Mouse (Mus musculus) embryo, embryonic 10.5 days (tissue): ENCODE measurements around the gene Shc3.

Source experiments
- DNase-seq: peaks from one replicate; pipeline ENCODE4 v3.0.0-alpha.2; 2015; ENCODE audit warnings: low spot score

The Shc3 gene

DNA sequence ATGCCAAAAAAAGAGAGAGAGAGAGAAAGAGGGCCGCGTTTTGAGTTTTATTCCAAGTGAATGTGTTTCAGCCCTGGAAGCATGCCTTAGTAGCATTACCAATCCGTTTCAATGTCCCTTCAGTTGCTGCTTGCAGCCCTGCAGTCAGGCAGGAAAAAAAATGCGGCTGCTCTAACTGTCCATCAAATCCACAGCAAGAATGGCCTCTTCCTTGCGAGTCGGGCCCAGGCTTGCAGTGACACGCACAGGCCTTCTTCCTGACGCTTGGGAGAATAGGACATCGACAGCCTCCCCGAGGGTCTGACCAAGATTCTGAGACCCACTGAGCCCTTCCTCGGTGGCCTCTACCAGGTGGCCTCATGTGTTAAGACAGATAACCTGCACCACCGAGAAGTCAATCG, 718 bp downstream of the Shc3 start:
- peak; percentile 66 for DNase-seq

DNA sequence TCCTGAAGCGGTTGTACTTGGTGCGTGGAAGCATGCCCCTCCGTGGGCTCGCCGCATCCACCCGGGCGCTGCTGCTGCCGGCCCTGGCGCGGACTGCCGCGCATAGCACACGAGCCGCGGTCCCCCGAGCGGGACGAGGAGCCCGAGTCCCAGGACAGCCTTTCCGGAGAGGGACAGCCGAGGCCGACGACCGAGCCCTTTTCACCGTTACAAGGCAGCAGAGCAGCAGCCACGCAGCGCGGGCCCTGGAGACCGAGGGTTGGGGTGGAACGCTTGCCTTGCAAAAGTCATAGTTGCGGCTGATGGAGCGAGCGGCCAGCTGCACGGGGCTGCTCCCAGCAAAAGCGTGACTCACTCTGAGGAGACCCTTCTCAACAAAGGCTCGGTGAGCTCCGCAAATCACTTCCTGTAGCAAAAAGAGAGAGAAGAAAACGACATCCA, 1.8 kb downstream of the Shc3 start:
- DNase-seq: peak; percentile 59

DNA sequence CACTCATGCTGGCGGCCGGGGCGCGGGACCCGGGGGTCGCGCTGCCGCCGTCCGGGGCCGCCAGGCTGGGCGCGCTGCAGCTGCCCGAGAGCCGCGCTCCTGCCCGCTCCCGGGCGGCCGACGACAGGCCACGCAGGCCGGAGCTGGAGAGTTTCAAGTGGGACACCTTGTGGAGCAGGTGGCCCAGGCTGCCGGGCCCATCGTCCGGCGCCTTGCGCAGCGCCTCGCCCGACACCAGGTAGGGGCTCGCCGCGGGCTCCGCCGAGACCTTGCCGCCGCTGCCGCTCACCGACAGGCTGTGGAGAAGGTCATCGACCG, 2.2 kb downstream of the Shc3 start:
- DNase-seq: no peak

DNA sequence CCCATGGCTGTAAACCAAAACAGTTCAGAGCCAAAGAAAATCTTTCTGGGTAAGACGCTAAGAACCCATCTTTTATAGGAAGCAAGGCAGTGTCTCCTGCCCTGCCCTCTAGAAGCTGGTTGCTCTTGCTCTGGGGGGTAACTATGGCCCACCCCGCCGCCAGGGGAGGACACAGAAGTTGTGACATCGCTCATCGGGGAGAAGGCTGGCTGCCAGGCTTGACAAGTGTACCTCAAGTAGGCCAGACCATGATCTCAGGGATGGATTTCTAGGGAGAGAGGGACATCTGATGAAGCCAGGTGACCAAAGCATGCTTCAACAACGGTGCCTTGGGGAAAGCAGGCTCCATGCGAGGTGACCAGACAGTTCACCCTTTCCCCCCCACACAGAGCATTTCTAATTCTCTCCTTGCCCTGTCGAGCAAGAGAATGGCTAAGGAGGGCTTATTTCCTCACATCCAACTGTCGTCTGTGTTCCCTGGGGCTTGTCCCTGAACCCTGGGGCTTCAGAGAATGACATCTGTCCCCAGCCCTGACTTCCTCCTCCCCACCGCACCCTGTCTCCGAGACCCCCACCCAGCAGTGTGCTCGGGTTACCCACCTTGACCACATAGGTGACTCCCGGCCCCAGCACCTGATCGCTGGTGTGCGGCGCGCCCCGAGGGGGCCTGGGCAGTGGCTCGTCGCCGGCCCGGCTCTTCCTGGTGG, 2.7 kb downstream of the Shc3 start:
- peak; percentile 12 for DNase-seq

DNA sequence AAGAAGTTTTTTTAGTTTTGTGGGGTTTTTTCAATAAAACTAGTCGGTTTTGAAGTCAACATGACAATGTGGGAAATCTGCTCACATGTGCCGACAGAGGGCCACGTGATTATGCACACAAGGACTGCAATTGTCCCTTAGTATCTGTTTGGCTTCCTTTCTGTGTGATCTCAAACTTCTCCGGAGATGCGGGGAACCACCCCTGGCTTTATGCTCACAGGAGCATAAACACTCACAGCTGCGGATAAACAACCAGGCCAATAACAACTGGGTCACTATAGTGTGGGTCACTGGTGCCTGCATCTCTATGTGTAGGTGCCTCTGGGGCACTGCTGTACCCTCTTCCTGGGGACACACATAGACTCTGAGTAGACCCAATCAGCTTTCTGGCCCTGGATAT, 4.5 kb downstream of the Shc3 start:
- DNase-seq: no peak

DNA sequence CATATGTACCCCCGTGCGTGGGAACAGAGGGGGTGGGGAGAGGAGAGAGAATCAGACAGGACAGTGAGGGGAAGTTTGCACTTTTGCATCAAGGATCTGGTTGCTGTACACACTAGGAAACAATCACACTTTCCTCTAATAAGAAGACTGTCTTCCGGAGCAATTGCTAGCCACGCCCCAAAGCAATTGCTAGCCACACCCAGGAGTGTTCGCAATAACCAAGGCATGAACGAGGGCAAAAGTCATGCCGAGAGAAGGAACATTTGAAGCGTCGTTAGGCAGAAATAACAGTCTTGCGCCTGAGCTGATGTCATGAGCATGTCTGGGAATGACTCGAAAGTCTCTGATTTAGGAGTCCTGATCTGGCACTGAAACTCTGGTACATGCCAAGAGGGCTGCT, 15.9 kb downstream of the Shc3 start:
- no peak for DNase-seq

DNA sequence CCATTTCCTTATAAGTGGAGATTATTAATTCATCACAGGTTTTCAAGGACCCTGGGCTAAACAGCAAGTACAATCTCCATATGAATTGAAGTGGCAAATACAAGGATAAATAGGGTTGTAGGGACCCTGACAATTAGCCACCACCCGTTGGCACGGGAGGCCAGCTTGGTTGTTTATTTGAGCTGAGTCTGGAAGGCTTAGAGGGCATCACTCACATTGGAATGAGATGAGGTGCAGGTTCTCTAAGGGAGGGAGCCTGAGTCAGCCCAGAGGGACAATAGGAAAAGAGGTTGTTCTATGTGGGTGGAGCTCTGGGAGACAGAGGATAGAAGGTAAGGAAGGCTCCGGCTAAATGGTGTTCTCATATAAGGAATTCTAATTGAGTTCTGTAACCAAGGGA, 17.0 kb downstream of the Shc3 start:
- DNase-seq: no peak

DNA sequence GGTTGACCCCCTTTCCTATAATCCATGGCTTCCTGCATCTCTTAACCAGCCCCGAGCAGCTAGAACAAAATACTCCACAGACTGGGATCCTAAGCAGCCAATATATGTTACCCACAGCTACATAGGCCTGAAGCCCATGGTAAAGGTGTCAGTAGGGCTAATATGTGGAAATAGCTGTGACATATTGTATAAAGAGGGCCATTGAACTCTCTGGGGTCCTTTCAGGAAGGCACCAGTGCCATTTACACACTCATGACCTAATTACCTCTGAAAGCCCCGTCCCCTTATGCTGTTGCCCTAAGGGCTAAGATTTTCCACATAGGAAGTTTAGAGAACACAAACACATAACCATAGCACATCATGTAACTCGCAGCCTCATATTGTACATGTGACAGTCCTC, 17.4 kb downstream of the Shc3 start:
- no peak for DNase-seq

DNA sequence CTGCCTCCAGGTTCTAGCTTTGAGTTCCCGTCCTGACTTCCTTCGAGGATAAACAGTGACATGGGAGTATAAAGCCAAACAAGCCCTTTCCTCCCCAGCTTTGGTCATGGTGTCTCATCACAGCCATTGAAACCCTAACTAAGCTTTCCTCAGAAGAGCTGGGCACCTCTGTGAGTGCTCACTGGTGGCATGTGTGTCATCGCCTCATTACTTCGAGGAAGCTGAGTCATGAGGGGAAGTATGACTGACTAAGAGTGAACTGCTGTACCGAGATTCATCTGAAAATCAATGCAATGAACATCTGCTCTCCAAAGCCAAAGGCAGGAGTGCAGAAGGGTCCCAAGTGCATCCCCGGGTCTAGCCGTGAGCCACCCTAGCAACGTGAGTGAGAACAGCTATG, 29.4 kb downstream of the Shc3 start:
- DNase-seq: no peak

DNA sequence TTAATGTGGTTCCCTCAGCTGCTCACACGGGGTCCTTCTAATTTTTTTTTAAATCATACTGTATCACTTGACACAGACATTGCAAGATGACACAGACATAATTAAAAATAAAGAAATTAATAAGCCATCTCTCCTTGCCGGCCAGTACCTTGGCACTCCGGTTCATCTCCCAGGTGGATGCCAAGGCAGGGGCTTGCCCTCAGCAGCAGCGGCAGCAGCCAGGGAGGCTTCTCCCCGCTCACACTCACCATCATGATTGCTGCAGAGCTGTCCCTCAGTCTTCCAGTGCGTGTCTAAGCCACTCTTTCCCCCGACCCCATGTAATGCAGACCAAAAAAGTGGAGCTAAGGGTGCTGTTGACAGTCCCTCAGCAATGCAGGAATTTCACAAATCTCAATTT, 33.9 kb downstream of the Shc3 start:
- DNase-seq: no peak

DNA sequence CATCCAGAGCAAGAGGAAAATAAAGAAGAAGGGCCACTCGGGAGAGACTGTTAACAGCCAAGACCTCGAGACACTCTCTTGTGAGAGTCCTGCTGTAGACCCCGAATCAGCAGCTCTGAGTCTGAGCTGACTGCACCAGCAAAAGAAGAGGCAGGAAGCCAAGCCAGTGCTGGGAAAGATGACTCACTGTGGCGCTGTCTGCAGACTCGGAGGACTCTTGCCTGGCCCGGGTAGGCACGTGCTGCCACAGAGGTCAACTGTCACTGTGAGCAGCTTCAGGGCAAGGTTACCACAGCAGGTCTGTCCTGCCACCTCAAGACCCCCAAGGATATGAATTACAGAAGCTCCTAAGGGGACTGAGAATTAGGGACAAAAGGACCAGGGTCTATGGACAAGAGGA, 42.7 kb downstream of the Shc3 start:
- no peak for DNase-seq

DNA sequence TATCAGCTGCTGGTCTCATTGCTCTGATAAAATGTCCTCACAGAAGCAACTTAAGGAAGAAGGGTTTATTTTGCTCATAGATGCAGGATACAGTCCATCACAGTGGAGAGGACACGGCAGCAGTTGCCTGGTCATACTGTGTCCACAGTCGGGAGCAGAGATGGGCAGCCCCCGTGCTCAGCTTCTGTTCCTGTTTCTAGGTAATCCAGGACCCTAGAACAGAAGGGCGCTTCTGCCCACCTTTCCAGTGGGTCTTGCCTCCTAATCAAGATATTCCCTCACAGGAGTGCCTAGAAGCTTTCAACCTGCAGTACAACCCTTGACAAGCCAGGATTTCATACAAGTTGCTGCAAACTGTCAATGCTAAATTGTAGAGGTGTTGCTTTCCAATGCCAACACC, 44.9 kb downstream of the Shc3 start:
- no peak for DNase-seq

DNA sequence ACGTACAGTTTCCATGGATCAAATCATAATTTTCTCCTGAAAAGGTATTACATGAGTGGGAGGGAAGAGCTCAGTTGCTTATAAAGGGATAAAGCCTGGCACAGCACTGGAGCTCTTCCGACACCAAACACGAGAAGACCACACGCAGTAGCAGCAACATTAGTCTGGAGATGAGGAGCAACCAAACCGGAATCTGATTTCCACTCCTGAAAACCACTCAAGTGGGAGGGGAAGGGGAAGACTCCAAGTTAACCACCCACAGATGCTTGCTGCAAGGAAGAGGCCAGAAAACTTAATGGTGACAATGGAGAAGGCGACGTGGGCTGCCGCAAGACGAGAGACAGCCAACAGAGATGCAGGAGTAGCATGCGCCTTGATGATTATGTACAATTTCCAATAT, 45.9 kb downstream of the Shc3 start:
- DNase-seq: no peak

DNA sequence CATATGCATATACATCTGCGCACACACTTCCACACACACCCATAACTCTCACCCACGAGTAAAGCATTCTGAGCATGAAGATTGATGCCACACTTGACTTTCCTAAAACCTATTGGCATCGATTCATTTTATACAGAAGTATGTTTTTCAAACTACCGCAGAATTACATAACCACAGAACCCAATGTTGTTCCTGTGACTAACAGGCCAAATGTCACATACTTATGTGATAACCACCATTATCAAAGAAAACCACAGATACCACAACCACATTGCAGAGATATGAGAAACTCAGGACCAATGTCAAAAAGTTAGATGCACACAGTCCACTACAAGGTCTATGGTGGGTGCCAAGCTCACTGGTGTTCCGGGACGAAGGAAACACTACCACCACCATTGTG, 50.3 kb downstream of the Shc3 start:
- DNase-seq: no peak

DNA sequence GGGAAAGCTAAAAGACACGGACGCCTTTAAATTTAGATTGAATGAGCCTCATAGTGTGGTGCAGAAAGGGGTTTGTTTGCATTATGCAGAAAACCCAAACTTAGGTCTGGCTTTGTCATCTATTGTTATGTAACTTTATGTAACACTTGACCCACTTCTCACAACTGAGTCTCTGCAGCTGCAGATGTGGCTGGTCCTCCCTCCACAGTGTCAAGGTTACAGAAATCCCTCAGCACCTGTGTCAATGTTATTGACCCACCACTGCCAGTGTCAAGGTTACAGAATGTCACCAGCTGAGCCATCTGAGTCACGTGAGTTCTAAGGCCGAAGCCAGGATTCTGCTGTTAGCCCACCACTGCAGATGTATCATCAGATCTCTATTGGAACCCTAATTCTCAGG, 51.3 kb downstream of the Shc3 start:
- DNase-seq: no peak

DNA sequence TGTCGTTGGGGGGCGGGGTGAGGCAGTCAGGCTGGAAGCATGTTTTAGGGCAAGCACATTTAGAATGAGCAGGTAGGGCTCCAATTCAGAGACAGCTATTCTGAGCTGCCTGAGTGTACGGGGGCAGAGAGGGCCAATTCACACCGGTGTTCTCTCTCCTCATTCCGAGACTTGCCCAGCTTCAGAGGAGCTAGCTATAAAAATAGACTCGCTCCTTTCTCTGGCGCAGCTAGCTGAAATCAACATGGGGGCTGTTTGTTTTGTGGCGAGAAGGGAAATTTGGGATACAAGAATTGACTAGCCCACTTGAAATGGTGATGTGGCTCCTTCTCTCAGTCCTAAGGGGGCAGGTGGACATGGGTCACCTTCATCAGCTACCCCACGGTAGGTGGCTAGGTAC, 60.4 kb downstream of the Shc3 start:
- no peak for DNase-seq

DNA sequence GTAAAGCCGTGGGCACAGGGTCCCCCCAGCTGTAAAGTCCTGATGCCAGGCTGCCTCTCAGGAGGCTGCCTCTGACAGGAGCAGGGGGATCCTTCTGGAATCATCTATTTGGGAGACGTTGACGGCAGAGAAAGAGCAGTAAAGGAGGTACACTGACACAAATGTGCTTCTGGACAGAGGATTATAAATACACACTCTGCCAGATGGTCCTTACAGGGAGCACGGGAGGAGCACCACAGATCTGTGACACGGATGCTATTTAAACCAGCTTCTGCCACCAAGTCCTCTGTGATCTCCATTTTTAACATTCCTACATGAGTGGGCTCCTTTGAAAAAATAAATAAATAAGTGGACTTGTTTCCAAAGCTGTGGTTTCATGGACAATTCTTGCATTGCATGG, 63.5 kb downstream of the Shc3 start:
- DNase-seq: no peak

DNA sequence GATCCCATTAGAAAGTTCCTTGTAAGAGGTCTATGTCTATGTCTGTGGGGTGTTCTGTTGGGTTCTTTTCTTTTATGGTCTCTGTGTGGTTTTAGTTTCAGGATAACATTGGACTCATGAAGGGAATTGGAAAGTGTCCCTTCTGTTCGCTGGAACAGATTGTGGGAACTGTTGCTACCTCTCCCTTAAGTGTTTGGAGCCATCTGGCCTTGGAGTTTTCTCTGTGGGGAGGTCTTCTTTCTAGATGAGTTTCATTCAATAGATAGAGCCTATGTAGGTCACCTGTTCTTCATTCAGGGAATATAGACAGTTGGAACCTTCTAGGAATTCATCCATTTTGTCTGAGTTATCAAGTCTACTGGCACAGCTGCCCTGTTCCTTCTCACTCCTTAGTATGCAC, 69.5 kb downstream of the Shc3 start:
- DNase-seq: no peak

DNA sequence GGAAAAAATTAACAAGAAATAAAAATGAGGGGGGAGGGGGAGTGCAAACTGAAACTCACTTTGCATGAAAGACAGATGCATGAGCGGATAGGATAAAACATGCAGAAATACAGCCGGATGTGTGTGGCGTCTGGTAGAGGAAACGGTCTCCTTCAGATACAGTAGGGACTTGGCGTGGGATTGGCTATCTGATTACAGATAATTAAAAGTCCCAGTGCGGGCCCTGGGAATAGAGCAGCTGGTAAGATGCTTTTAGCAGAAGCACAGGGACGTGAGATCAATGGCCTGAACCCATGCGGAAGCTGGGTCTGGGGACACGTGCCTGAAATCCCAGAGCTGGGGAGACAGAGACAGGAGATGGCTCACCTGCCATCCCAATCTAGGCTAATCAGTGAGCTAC, 75.5 kb downstream of the Shc3 start:
- no peak for DNase-seq

DNA sequence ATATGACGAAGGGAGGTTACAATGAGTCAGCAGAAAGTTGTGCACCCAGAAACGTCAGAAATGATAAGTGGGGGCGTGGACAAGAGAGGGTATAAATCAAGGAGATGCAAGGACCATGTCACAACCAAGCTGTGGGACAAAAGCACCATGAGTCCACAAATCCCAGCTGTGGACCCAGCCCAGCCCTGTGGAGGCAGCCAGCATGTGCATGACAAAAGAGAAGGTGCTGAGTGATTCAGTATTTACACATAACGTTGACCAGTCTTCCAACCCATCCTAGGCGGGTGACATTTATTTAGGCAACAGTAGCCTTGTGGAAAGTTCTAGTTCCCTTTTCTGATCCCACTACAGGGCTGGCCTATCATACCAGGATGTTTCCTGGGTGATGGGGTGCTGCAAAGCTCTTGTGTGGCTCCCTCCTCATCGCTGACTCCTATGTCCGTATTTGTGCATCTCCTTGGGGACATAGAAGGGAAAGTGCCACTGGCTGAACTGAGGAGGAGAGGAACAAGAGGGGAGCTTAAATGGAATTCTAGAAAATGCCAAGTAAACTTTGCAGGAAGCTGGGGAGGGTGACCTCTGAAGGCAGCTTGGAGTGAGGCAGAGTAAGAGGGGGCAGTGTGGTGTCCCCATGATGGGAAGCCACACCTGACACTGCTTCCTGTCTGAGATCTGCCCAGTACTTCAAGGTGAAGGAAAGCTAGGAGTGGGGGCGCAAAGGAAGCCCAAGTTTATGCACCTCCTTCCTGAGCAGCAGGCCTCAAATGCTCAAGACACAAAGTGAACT, 77.4 kb downstream of the Shc3 start:
- no peak for DNase-seq

DNA sequence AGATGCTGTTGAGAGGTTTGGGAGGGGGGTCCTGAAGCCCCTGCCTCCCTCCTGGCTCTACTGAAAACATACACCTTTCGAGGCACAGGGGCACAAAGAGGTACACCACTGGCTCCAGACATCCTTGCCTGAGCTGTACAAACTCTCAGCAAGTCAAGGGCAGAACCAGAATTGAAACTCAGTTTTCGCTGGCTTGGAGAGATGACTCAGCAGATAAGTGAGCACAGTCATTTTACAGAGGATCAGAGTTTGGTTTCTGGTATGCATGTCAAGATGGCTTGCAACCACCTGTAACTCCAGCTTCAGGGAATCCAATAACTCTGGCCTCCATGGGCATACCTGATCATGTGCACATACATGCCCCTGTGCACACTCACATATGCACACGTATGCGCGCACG, 79.0 kb downstream of the Shc3 start:
- no peak for DNase-seq

DNA sequence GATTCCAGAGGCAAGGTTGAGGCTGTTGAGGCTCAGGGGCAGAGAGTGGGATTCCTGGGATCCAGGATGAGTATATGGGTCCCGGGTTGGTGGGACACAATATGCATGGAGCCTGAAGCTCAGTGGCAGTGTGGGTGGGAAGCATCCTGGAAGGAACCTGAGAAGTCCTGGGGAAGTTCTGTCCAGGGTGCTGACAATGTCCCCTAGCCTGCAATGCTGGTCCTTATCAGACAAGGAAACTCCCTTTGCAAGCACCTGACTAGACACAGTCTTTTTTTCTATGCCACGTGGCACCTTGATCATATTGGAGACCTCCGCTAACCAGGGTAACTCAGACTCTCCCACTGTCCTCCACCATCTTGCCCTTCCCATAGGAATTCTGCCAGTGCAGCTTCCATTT, 80.3 kb downstream of the Shc3 start:
- no peak for DNase-seq

DNA sequence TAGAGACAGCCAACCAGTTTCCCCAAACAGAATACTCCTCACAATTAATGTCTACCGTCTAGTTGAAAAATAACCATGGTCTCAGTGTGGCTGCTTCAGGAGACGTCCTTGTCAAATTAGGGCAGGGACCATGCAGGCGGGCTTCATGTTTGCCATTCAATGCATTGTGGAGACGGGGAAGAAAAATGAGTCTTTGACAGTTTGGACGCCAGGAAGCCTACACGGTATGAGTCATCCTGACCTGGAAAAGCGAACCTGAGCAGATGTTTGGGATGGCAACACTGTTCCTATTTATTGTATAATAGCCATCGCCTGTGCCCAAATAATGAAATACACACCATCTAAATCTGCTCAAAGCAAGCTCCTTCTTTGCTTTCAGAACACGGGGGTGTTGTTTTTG, 83.9 kb downstream of the Shc3 start:
- DNase-seq: no peak

DNA sequence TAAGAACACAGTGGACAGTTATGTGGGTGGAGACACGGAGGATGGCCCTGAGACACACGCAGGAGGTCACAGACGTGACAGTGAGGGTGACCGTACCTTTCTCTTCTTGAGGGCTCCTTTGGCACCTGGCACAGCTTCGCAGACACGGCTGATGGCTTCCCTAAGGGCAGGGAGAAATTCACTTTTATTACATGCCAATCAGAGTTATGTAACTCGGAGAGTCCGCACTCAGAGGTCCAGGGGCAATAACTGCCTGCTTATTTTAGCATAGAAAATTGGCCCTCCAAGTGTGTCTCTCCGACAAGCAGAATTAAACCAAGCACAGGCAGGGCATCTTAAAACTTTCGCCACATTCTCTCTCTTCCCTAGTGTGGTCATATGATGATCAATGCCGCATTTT, 86.4 kb downstream of the Shc3 start:
- no peak for DNase-seq
